Mouse (Mus musculus) heart, adult 2 months (tissue): Measurements from ENCODE around the gene D330020A13Rik.

Experiments used
- CTCF ChIP-seq: fragments of 200-600 bp; IDR thresholded peaks from 2 replicates; pipeline ENCODE4 v1.8.1; 2022; ENCODE audit warnings: antibody characterized with exemption, mild to moderate bottlenecking, moderate library complexity
- EP300 ChIP-seq: fragments of 200-500 bp; IDR thresholded peaks from 2 replicates; pipeline ENCODE4 v1.6.1; 2011; ENCODE audit warnings: low read depth, low read length, control low read depth; ENCODE audit not compliant: insufficient read depth

DNA sequence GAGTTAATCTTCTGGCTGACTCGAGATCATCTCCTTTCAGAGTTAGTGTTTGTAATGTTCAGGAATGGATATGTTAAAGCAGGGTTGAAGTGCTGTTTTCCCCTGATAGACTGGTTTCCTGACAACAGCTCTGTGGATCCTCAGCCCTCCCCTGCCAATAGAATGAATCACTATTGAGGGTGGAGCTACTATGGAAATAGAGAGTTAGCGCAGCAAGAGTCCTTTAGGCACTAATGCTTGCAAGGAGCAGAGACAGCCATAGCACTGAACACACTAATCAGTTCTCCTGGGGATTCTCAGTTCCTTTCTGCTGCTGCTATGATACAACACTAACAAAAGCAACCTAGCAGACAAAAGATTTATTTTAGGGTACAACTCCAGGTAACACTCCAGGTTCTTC lies 26.2 kb downstream of the D330020A13Rik start:
- TF ChIP-seq CTCF (no peak), EP300 (no peak)
